Mouse (Mus musculus): ENCODE measurements at regions not wholly inside any gene's neighbourhood (a gene's known extent, or its start where the extent isn't known, plus 50 kb on each side); places are given as distances from the start of the nearest gene placed in this dataset.

- H3K27me3 ChIP-seq (ENCODE audit: insufficient read depth, low read length) = no peaks in the 10 kb centered on the region
- H3K4me2 ChIP-seq (ENCODE audit: low read length) = no peak overlapping the region
- DNase-seq (ENCODE audit: low spot score) (no peak), ATAC-seq (replicated peaks; ENCODE audit: low FRiP score, low read depth) (no peak)
- no peak overlapping the region for H3K9ac ChIP-seq (ENCODE audit: low read depth, low read length)
- no peaks in the 10 kb centered on the region for H3K36me3 ChIP-seq (ENCODE audit: insufficient read depth, low read length)
- H3K4me3 ChIP-seq (replicated peaks; ENCODE audit: low read depth, low read length) = no peak overlapping the region
- no peak for TF ChIP-seq CTCF (IDR thresholded peaks at IDR 0.05; ENCODE audit: low read depth)
- no peaks in the 10 kb centered on the region for H3K9me3 ChIP-seq (replicated peaks; ENCODE audit: low read length)
- H3K4me1 ChIP-seq (replicated peaks; ENCODE audit: insufficient read depth, low read length) = no peaks in the 10 kb centered on the region; the same call in 1 of the 2 replicates
- 75% methylated on average over 2 of the region's 2 CpGs for WGBS
- H3K27ac ChIP-seq = no peak overlapping the region
Measured at GRCm38 (mm10) chr3:104343096-104343495, 122.9 kb upstream of the Magi3 start.

GRCm38 (mm10) chr3:104342220-104342619 lies 122.0 kb upstream of the Magi3 start:
- no peaks in the 10 kb centered on the region for H3K9me3 ChIP-seq (replicated peaks; ENCODE audit: low read length)
- no peak overlapping the region for H3K4me2 ChIP-seq (ENCODE audit: low read length)
- no peaks in the 10 kb centered on the region for H3K36me3 ChIP-seq (ENCODE audit: insufficient read depth, low read length)
- WGBS = 72% methylated on average over 6 of the region's 6 CpGs
- no peaks in the 10 kb centered on the region for H3K4me1 ChIP-seq (replicated peaks; ENCODE audit: insufficient read depth, low read length)
- no peak for TF ChIP-seq CTCF (IDR thresholded peaks at IDR 0.05; ENCODE audit: low read depth)
- H3K9ac ChIP-seq (ENCODE audit: low read depth, low read length) = no peak overlapping the region
- ATAC-seq (replicated peaks; ENCODE audit: low FRiP score, low read depth) = no peak
- no peak for DNase-seq (ENCODE audit: low spot score)
- no peak overlapping the region for H3K27ac ChIP-seq
- H3K4me3 ChIP-seq (replicated peaks; ENCODE audit: low read depth, low read length) = no peak overlapping the region
- no peaks in the 10 kb centered on the region for H3K27me3 ChIP-seq (ENCODE audit: insufficient read depth, low read length)

- H3K27me3 ChIP-seq (ENCODE audit: insufficient read depth, low read length) = no peaks in the 10 kb centered on the region
- no peaks in the 10 kb centered on the region for H3K4me1 ChIP-seq (replicated peaks; ENCODE audit: insufficient read depth, low read length)
- H3K4me3 ChIP-seq (replicated peaks; ENCODE audit: low read depth, low read length) = no peak overlapping the region
- no peak overlapping the region for H3K27ac ChIP-seq
- ATAC-seq (replicated peaks; ENCODE audit: low FRiP score, low read depth) = no peak
- 63% methylated on average over 2 of the region's 2 CpGs for WGBS
- TF ChIP-seq CTCF (IDR thresholded peaks at IDR 0.05; ENCODE audit: low read depth) = no peak
- no peak overlapping the region for H3K4me2 ChIP-seq (ENCODE audit: low read length)
- no peaks in the 10 kb centered on the region for H3K36me3 ChIP-seq (ENCODE audit: insufficient read depth, low read length)
- H3K9ac ChIP-seq (ENCODE audit: low read depth, low read length) = no peak overlapping the region
- no peaks in the 10 kb centered on the region for H3K9me3 ChIP-seq (replicated peaks; ENCODE audit: low read length)
- DNase-seq (ENCODE audit: low spot score) = no peak
Measured at GRCm38 (mm10) chr3:104340331-104340730, 120.2 kb upstream of the Magi3 start.

- no peak for TF ChIP-seq CTCF (IDR thresholded peaks at IDR 0.05; ENCODE audit: low read depth)
- 65% methylated on average over 5 of the region's 5 CpGs for WGBS
- Histone ChIP-seq H3K36me3 (ENCODE audit: insufficient read depth, low read length) (no peaks in the 10 kb centered on the region), H3K4me1 (replicated peaks; ENCODE audit: insufficient read depth, low read length) (no peaks in the 10 kb centered on the region), H3K9ac (ENCODE audit: low read depth, low read length) (no peak overlapping the region), H3K4me2 (ENCODE audit: low read length) (no peak overlapping the region), H3K27me3 (ENCODE audit: insufficient read depth, low read length) (no peaks in the 10 kb centered on the region), H3K27ac (no peak overlapping the region), H3K4me3 (replicated peaks; ENCODE audit: low read depth, low read length) (no peak overlapping the region), H3K9me3 (replicated peaks; ENCODE audit: low read length) (no peaks in the 10 kb centered on the region)
- ATAC-seq (replicated peaks; ENCODE audit: low FRiP score, low read depth) = no peak
- DNase-seq (ENCODE audit: low spot score) = no peak
Measured at GRCm38 (mm10) chr3:104336867-104337266, 116.7 kb upstream of the Magi3 start.

GRCm38 (mm10) chr3:104336308-104336707 lies 116.1 kb upstream of the Magi3 start:
- TF ChIP-seq CTCF (IDR thresholded peaks at IDR 0.05; ENCODE audit: low read depth) = no peak
- WGBS = 16% methylated on average over 4 of the region's 4 CpGs

GRCm38 (mm10) chr3:104334760-104335159 lies 114.6 kb upstream of the Magi3 start:
- H3K36me3 ChIP-seq (ENCODE audit: insufficient read depth, low read length) = no peaks in the 10 kb centered on the region

More at GRCm38 (mm10) chr3:104336308-104336707, 116.1 kb upstream of the Magi3 start:
- H3K4me1 ChIP-seq (replicated peaks; ENCODE audit: insufficient read depth, low read length) = no peaks in the 10 kb centered on the region
- H3K4me2 ChIP-seq (ENCODE audit: low read length) = no peak overlapping the region
- no peak overlapping the region for H3K27ac ChIP-seq
- H3K4me3 ChIP-seq (replicated peaks; ENCODE audit: low read depth, low read length) = no peak overlapping the region
- H3K9me3 ChIP-seq (replicated peaks; ENCODE audit: low read length) = no peaks in the 10 kb centered on the region
- DNase-seq (ENCODE audit: low spot score) = no peak
- no peak for ATAC-seq (replicated peaks; ENCODE audit: low FRiP score, low read depth)
- H3K9ac ChIP-seq (ENCODE audit: low read depth, low read length) = no peak overlapping the region
- H3K27me3 ChIP-seq (ENCODE audit: insufficient read depth, low read length) = no peaks in the 10 kb centered on the region
- no peaks in the 10 kb centered on the region for H3K36me3 ChIP-seq (ENCODE audit: insufficient read depth, low read length)

GRCm38 (mm10) chr3:104333345-104333744 lies 113.2 kb upstream of the Magi3 start:
- no peaks in the 10 kb centered on the region for H3K27me3 ChIP-seq (ENCODE audit: insufficient read depth, low read length)
- no peak overlapping the region for H3K27ac ChIP-seq
- DNase-seq (ENCODE audit: low spot score) = no peak
- no peak for TF ChIP-seq CTCF (IDR thresholded peaks at IDR 0.05; ENCODE audit: low read depth)
- no peak overlapping the region for H3K9ac ChIP-seq (ENCODE audit: low read depth, low read length)
- no peak overlapping the region for H3K4me3 ChIP-seq (replicated peaks; ENCODE audit: low read depth, low read length)
- 48% methylated on average over 10 of the region's 10 CpGs for WGBS
- H3K36me3 ChIP-seq (ENCODE audit: insufficient read depth, low read length) = no peaks in the 10 kb centered on the region
- no peak overlapping the region for H3K4me2 ChIP-seq (ENCODE audit: low read length)
- no peak for ATAC-seq (replicated peaks; ENCODE audit: low FRiP score, low read depth)
- no peaks in the 10 kb centered on the region for H3K9me3 ChIP-seq (replicated peaks; ENCODE audit: low read length)
- H3K4me1 ChIP-seq (replicated peaks; ENCODE audit: insufficient read depth, low read length) = no peaks in the 10 kb centered on the region

More at GRCm38 (mm10) chr3:104334760-104335159, 114.6 kb upstream of the Magi3 start:
- no peak for ATAC-seq (replicated peaks; ENCODE audit: low FRiP score, low read depth)
- Histone ChIP-seq H3K4me2 (ENCODE audit: low read length) (no peak overlapping the region), H3K4me3 (replicated peaks; ENCODE audit: low read depth, low read length) (no peak overlapping the region), H3K27me3 (ENCODE audit: insufficient read depth, low read length) (no peaks in the 10 kb centered on the region), H3K4me1 (replicated peaks; ENCODE audit: insufficient read depth, low read length) (no peaks in the 10 kb centered on the region), H3K9ac (ENCODE audit: low read depth, low read length) (no peak overlapping the region), H3K27ac (no peak overlapping the region), H3K9me3 (replicated peaks; ENCODE audit: low read length) (no peaks in the 10 kb centered on the region)
- 79% methylated on average over 7 of the region's 7 CpGs for WGBS
- TF ChIP-seq CTCF (IDR thresholded peaks at IDR 0.05; ENCODE audit: low read depth) = no peak
- no peak for DNase-seq (ENCODE audit: low spot score)

Data from kidney, postnatal 0 days (tissue).